Mouse (Mus musculus) testis, adult 2 months (tissue): ENCODE data around the gene Rasef. TPM values are rescaled to one million over a fixed set of nuclear protein-coding genes. Genes with fewer than 3 reads are reported as not detected.
A peak's percentile ranks its signal among the peaks of the same experiment; 100 is the strongest.

Source experiments
- H3K27ac ChIP-seq: fragments of 200-500 bp; 2 replicates; pipeline ENCODE4 v1.5.1; 2012; ENCODE audit warnings: low read depth, low read length; ENCODE audit not compliant: control insufficient read depth, insufficient read depth
- H3K27me3 ChIP-seq: fragments of 200-500 bp; 2 replicates; pipeline ENCODE4 v1.6.1; 2012; ENCODE audit warnings: mild to moderate bottlenecking, low read length, moderate library complexity; ENCODE audit not compliant: control insufficient read depth, insufficient read depth
- H3K36me3 ChIP-seq: fragments of 200-500 bp; 2 replicates; pipeline ENCODE4 v1.6.1; 2012; ENCODE audit warnings: mild to moderate bottlenecking, low read length; ENCODE audit not compliant: control insufficient read depth, insufficient read depth
- H3K4me1 ChIP-seq: fragments of 200-500 bp; 2 replicates; pipeline ENCODE4 v1.6.1; 2012; ENCODE audit warnings: low read length; ENCODE audit not compliant: control insufficient read depth, insufficient read depth
- H3K4me3 ChIP-seq: fragments of 200-500 bp; 2 replicates; pipeline ENCODE4 v1.5.1; 2012; ENCODE audit warnings: low read depth, mild to moderate bottlenecking, low read length, moderate library complexity, mixed read lengths; ENCODE audit not compliant: control insufficient read depth
- CTCF ChIP-seq: fragments of 200-500 bp; IDR thresholded peaks from 2 replicates; pipeline ENCODE4 v1.5.1; 2012; ENCODE audit warnings: low read depth, mild to moderate bottlenecking, inconsistent platforms, low read length, moderate library complexity; ENCODE audit not compliant: control insufficient read depth, insufficient read depth, insufficient replicate concordance
- POLR2A ChIP-seq: fragments of 200-500 bp; IDR thresholded peaks from 2 replicates; pipeline ENCODE4 v1.6.1; 2012; ENCODE audit warnings: low read depth, mild to moderate bottlenecking, inconsistent platforms, low read length, moderate library complexity; ENCODE audit not compliant: control insufficient read depth
- polyA plus RNA-seq: library from polyadenylated mRNA; depleted of rRNA; stranded (reverse); fragments of >200 nt; gene quantifications from 2 replicates; pipeline ENCODE4 v1.2.3, GENCODE M21; 2012

Rasef gene
- polyA plus RNA-seq, 1 experiment = 12.4 TPM

DNA sequence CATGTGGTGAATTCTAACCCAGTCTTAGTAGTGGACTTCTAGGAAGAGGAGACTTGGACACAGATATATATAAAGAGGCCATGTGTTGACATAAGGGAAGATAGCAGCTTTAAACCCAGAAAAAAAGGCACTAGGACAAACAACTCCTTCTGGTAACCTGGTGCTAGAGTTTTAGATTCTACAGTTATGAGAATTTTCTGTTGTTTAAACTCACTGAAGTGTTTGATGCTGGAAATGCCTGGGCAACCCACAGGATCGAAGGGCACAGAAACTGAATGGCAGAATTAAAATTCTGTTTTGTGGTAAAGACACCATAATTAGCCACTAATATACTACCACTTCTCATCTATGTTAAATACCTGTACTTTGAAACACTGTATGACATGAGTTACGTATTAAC is 15.5 kb downstream of the Rasef start:
- Histone ChIP-seq H3K4me1 (no peaks in the 10 kb centered on the region), H3K36me3 (no peaks in the 10 kb centered on the region), H3K27ac (no peak overlapping the region), H3K27me3 (no peaks in the 10 kb centered on the region), H3K4me3 (no peak overlapping the region)
- TF ChIP-seq POLR2A (no peak), CTCF (no peak)

DNA sequence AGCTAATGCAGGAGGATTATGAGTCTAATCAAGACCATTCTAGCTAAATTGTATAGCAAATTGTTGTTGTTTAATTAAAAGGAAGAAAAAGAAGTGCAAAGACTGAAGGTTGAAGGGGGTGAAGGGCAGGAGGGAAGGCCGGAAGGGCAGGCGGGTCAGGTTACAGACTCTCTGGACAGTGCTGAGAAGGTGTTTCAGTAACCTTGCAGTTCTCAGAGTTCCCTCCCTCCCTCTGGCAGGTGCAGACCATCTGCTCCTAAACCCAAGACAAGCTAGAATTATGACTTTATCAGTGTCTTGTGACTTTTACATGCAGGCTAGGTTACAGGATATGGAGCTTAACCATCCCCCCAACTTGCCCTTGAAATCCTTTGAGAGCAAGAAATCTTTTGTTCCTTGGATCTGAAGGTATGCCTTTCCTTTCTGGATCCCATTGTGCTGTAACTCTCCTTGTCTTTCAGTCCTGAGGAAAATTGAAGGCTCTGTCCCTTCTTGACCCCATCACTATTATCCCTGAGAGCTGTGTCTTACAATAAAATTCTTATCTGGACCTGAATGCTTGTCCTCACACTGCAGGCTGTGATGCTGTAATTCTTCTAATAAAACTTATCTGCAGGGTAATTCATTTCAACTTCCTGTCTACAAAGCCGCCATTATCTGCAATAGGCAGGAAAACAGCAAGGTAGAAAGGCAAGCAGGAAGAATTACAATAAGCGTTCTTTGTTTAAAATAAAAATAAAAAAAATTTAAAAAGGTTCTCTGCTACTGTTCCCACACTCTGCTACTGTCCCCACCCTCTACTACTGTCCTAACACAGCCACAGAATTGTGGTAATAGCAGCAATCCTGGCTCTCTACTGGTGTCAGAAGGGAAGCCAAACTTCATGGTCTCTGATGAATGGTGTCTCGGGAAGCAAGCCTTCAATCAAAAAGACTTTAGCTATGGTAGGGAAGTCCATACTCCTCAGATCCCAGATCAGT is 16.7 kb downstream of the Rasef start:
- H3K4me1 ChIP-seq = no peaks in the 10 kb centered on the region

DNA sequence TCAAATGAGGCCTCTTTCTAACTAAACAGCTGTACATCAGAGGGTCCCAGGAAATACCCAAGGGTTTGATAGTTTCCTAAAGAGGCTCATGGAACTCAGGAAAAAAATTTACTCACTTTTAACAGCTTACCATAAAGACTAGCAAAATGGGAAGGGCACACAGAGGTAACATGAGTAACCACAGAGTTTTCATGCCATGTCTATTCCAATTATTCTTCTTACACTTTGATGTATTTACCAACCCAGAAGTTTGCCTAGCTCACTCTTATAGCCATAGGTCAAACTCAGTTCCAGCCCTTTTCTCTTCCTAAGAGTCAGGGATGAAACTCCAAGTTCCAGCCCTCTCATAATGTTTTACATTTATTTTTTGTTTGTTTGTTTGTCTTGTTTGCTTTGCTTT is 18.8 kb downstream of the Rasef start:
- Histone ChIP-seq H3K27me3 (no peaks in the 10 kb centered on the region), H3K4me3 (peak overlapping the region; percentile 73), H3K4me1 (no peaks in the 10 kb centered on the region), H3K36me3 (no peaks in the 10 kb centered on the region; the same call in 1 of the 2 replicates), H3K27ac (no peak overlapping the region)
- TF ChIP-seq CTCF (no peak), POLR2A (no peak)

More for the DNA sequence above, 16.7 kb downstream of the Rasef start:
- TF ChIP-seq CTCF = no peak
- TF ChIP-seq POLR2A = no peak
- no peak overlapping the region for H3K27ac ChIP-seq
- H3K36me3 ChIP-seq = no peaks in the 10 kb centered on the region; the same call in 1 of the 2 replicates
- peak overlapping the region; percentile 25 for H3K4me3 ChIP-seq
- H3K27me3 ChIP-seq = no peaks in the 10 kb centered on the region

DNA sequence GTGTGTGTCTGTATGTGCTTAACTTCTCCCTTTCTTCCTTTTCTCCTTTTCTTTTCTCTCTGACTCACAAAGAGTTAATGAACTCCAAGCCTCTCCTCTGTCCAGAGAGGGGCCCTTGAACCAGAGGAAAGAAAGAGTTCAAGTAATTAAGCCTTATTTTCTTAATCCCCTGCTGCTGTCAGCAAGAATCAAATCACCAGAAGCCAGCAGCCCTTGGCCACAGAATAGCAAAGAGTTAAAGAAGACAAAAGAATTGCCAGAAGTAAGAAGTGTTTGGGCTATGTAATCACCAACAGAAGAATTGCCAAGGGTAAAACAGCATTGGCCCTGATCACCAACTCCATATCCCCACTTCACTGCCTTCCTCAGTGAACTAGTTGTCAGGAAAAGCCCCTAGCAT is 20.2 kb downstream of the Rasef start:
- Histone ChIP-seq H3K4me3 (peak overlapping the region; percentile 61; the same call in 1 of the 2 replicates), H3K4me1 (no peaks in the 10 kb centered on the region), H3K27me3 (no peaks in the 10 kb centered on the region), H3K27ac (peak overlapping the region; percentile 17; the same call in 1 of the 2 replicates), H3K36me3 (no peaks in the 10 kb centered on the region; the same call in 1 of the 2 replicates)
- TF ChIP-seq CTCF = no peak
- TF ChIP-seq POLR2A = no peak

DNA sequence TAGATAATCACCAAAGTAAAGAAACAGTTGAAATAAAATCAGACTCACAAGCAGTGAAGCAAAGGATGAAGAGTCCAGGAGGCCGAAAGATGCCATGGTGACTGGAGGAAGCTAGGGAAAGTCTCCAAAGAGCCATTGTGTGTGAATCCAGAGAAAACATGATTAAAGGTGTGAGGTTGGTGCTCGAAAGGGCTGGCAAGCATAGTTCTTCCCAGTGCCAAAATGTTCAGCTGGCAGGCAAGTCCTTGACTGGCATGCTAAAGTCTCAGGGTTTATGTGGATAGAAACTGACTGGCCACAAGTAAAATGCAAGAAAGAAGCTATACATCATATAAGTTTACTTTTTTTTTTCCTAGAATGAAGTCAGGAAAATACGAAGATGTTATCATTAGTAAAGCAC is 22.6 kb downstream of the Rasef start:
- H3K27me3 ChIP-seq = no peaks in the 10 kb centered on the region
- H3K4me3 ChIP-seq = peak overlapping the region; percentile 47; the same call in 1 of the 2 replicates
- TF ChIP-seq POLR2A (no peak), CTCF (no peak)
- no peak overlapping the region for H3K27ac ChIP-seq
- H3K4me1 ChIP-seq = no peaks in the 10 kb centered on the region
- no peaks in the 10 kb centered on the region; the same call in 1 of the 2 replicates for H3K36me3 ChIP-seq

DNA sequence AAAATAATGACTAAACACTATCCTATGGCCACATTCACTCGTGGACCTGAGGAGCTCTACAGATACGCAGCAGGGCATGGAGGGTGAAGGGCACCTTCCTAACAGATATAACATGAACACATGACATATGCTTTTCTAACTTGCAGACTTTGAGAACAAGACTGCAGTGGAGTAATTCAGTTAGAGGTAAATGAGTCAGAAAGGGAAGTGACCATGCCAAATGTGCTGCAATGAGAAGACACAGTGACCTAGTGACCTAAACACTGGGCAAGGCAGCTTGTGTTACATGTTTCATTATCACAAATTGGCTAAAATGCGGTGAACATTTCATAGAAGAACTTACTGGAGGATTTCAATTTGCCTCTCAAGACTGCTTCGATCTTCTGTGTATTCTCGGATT is 42.6 kb downstream of the Rasef start:
- no peak overlapping the region for H3K4me3 ChIP-seq
- H3K27ac ChIP-seq = no peak overlapping the region
- H3K36me3 ChIP-seq = no peaks in the 10 kb centered on the region
- H3K27me3 ChIP-seq = no peaks in the 10 kb centered on the region
- no peaks in the 10 kb centered on the region for H3K4me1 ChIP-seq
- TF ChIP-seq POLR2A (no peak), CTCF (no peak)

DNA sequence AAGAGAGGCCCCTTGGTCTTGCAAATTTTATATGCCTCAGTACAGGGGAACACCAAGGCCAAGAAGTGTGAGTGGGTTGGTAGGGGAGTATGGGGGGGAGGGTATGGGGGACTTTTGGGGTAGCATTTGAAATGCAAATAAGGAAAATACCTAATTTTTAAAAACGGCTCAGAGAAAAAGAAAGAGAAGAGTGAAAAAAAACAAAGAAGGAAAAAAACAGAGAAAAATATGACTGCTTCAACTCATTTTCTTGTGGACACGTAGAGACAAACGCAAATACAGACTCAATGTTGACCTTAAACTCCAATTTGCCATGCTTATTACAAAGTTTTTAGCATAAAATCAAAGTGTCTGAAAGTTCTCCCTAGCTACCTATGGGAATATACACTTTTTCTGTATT is 51.4 kb downstream of the Rasef start:
- TF ChIP-seq CTCF (no peak), POLR2A (no peak)
- Histone ChIP-seq H3K36me3 (no peaks in the 10 kb centered on the region), H3K4me1 (no peaks in the 10 kb centered on the region), H3K4me3 (no peak overlapping the region), H3K27me3 (no peaks in the 10 kb centered on the region), H3K27ac (no peak overlapping the region)
